Mouse (Mus musculus) cerebellum, postnatal 14 days (tissue): ENCODE results near the gene Dhrs13.

Source experiments
- DNase-seq, 2 experiments: peaks; one replicate each; pipeline ENCODE4 v3.0.0; 2021; ENCODE audit warnings: mixed read lengths in 2 of 2

Dhrs13 gene

DNA sequence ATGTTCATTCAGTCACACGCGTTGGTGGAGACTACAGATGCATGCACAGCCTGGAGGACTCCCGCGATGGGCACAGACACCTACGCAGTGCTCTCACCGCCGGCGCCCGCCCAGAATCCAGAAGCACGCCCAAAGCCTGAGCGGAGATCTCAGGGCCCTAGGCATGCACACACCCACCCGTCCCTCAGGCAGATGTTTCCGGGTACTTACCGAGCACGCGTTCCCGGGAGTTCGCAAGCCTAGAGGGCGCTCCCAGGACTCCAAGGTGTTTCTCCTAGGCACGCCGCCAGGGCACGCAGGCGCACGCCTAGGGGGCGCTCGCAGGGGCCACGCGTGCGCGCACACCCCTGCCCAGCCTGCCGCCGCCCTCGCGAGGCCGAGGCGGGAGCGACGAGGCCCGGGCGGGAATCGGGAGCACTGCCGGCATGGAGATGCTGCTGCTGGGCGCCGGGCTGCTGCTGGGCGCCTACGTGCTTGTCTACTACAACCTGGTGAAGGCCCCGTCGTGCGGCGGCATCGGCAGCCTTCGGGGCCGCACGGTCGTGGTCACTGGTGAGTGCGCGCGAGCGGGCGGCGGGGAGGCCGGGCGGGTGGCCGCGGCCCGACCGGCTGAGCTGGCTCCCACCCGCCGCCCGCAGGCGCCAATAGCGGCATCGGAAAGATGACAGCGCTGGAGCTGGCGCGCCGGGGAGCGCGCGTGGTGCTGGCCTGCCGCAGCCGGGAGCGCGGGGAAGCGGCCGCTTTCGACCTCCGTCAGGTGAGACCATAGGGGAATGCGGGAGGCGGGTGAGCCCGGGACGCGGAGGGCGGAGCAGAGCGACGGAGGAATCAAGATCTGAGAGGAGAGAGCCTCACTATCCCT is at the start of gene Dhrs13:
Gene Dhrs13, plus strand, starts transcription at position 334 of the 862 bp plus-strand sequence.
- DNase-seq, result peak; percentile 95 to 98

DNA sequence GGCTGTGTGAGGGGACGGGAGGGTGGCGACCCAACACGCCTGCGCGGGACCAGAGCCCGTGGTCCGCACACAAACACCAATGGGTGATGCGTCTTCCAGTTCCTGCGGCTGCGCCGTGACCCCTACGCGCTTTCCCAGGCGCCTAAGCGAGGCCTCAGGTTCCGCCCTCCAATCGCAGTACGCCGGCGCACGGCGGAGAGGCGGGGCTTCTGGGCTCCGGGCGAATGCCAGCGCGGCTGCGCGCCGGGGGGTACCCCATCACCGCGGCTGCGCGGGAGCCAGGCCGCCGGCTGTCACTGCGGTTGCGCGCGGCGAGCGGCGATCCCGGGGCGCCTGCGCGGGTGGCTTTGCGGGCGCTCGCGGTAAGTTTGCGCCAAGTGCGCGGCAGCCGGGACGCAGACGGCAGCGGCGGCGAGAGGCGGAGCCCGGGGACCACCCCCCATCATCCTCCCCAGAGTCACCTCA is 49.6 kb upstream of the Dhrs13 start, which contains the start of gene Phf12:
Gene Phf12, plus strand, starts transcription at position 314 of the 465 bp plus-strand sequence.
- DNase-seq, result peak; percentile 99

DNA sequence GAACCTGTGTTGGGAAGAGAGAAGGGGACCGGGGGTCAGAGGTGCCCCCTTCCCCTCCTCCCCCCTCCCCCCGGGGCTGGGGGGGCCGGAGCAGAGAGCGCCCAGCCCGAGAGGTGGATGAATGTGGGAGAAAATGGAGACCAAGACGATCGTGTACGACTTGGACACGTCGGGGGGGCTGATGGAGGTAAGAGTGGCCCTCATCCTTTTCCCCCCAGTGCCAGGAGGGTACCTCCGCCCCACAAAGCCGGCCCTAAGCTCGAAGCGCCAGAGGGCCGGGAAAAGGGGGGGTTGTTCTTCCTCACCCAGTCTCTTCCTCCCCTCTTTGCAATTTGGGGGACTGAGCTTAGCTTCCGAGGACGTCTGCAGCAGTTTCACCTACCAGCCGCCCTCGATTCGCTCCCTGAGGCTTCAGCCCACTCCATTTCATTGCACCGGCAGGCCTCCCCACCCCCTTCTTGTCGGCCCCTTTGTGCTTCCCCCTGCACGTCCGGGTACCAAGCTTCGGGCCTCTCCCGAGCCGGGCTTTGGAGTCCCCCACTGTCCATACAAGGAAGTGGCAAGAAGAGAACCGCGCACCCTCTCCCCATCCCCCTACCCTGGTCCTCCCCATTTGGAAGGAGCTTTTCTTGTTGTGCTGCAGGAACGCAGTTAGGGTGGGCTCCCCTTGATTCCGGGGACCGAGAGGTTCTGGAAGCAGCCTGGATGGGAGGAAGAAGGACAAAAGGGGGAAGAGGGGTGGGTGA is 48.7 kb upstream of the Dhrs13 start:
- DNase-seq, result peak; percentile 59 to 72

DNA sequence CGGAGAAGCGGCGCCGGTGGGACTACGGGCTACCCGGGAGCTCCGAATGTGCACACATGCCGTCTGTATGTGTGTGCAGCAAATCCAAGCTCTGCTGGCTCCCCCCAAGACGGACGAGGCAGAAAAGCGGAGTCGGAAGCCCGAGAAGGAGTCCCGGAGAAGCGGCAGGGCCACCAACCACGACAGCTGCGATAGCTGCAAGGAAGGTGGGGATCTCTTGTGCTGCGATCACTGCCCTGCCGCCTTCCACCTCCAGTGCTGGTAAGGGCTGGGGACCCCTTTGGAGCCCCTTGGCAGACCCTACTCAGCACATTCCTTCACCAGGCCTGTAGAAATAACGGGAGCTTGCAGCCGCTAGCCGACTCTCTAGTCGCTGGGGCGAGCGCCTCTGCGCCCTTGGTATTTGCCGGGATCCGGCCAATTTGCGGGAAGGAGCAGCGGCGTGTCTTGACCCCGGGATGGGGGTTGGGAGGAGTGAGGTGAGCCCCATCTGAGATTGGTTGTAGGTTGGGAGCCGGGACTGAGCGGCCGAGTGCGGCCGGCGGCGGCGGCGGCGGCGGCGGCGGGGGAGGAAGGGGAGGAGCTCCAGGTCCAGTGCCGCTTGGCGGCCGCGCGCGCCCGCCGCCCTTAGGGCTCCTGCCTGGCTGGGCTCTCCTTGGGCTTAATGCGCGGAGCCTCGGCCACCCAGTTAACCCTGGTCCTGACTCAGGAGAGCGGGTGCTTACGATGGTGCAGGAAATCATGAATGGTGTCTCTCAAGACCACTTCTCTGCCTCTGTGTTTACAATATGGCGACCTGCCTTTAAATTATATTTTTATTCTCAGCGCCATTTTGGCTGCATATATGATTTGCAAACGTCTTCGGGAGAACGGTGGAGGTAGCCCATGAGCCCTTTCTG is 47.9 kb upstream of the Dhrs13 start:
- peak; percentile 79 to 81 for DNase-seq

DNA sequence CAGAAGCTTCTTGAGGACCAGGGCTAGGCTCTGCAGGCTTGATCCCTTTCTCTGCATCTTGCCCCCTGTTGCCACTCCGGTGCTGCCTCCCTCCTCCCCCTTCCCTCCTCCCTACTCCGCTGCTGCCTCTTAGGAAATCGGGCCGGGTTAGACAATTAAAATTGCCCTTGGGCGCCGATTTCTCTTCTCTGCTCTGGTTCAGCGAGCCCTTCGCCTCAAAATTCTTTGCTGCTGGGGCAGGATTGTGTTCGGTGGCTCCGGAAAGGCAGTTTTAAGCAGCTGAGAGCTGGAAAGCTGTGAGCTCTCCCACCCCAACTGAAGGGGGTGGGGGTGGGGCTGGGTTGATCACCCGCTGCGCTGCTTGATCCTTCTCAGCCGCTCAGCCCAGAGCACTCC is 47.2 kb upstream of the Dhrs13 start:
- DNase-seq, result peak; percentile 66 to 72

DNA sequence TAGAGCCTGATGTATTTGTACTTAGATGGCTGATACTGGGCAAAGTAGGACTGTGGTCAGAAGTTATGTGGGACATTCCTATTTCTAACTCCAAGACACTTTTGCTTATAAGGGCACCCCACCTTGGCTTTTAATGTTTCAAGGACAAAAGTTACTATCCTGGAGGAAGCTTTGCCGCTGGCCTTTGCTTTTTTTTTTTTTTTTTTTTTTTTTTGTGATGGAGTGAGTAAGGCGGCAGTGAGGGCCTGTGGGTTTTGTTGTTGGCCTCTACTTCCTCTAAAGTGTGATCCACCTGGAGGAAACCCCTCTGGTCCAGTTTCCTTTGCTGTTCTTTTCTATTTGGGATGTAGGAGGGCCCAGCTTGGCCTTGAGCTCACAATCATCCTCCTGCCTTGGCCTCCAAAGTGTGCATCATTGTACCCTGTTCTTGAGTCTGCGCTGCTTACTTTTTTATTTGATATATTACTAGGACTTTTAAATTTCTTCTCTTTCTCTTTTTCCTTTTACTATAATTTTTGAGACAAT is 46.5 kb upstream of the Dhrs13 start:
- DNase-seq, result no peak

DNA sequence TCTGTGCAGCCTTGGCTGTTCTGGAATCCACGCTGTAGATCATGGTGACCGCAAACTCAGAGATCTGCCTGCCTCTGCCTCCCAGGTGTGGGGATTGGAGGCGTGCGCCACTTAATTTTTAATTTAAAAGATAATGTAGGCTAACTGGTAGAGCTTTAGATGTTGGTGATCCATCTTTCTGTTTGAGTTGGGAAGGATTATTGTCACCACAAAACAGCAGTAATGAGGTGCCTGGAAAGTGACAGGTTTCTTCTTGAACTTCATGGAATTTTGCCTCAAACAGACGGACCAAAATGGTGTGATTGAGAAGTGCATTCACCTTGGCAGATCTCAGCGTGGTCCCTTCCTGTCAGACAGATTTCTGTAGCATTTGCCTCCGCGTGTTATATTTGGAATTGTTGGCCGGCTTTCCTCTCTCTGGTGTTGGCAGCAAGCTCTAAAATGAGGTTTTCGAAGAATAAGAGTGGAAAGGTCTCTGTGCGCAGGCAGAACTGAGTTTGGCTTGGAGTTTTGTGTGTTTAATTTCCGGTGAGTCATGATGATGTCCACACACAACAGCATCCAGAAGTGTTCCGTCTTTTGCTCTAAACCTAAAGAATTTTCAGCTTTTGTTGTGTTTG is 42.9 kb upstream of the Dhrs13 start:
- DNase-seq, result peak; percentile 72 to 83

DNA sequence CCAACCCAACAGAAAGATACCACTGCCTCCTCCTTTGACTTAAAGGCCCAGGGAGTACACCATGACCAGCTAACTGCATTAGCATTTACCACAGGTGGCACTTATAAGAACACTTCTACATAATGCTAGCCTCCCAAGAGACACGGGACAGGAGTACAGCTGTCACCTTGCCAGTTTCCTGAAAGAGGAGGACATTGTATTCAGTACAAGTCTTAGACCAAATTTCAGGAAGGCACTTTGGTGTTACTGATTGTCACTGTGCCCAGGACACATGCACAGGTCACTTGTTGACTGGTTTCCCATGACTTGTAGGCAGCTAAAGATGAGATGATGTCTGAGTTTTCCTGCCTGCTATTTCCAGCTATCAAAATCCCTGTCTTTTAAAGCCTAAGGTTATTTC is 36.5 kb upstream of the Dhrs13 start:
- DNase-seq, result no peak

DNA sequence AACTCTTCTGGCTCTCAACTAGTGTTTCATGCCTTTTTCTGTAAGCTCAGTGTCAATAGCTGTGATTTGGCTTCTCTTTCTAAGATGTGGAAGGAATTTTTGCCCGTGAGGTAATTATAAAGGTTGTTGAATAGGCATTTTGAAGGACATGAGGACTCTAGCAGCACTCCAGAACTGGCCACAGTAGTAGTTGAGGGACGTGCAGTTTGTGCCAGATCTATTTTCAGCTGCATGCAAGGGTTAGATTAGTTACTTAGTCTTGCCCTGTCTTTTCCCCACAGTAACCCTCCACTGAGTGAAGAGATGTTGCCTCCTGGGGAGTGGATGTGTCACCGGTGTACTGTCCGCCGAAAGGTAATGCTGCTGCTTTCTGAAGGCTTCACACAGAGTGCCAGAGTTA is 25.6 kb upstream of the Dhrs13 start:
- DNase-seq, result no peak

DNA sequence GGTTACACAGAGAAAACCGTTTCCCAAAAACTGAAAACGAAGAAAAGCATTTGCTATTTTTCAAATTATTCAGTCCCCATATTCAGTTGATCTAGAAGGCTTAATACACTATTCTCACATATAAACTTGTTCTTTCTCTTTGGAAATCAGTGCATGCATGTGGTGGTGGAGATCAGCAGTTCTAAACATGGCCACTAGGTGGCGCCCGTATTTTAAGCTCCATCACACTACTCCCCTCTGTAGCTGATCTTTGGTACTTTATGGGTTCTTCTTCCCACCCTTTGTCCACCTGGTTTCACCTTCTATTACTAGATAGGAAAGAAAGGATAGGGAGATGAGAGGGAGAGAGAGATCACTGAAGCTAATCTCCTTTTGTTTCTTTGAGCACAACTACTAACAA is 12.4 kb upstream of the Dhrs13 start:
- peak; percentile 86 to 87 for DNase-seq

DNA sequence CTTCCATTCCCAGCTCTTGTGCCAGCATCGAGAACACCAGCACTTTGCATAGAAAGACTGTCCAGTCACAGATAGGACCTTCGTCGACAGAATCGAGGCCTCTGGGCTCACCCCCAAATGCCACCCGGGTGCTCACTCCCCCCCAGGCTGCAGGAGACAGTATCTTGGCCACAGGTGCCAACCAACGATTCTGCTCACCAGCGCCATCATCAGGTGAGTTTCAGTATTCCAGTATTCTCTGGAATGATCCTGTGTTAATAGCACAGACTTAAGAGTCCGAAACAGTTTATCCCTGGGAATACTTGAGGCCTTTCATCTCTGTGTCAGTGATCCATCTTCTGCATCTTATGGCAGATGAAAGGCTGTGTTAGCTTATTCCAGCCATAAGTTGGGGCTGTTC is 8.5 kb upstream of the Dhrs13 start:
- peak; percentile 34 to 80 for DNase-seq

DNA sequence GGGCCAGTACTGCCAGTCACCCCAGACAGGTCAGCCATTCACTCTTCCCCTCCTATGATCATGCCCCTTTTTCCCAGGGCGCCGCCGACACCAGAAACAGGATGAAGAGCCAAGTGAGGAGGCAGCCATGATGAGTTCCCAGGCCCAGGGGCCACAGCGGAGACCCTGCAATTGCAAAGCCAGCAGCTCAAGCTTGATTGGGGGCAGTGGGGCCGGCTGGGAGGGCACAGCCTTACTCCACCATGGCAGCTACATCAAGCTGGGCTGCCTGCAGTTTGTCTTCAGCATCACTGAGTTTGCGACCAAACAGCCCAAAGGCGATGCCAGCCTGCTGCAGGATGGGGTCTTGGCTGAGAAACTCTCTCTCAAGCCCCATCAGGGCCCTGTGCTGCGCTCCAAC is 2.8 kb upstream of the Dhrs13 start:
- no peak for DNase-seq

DNA sequence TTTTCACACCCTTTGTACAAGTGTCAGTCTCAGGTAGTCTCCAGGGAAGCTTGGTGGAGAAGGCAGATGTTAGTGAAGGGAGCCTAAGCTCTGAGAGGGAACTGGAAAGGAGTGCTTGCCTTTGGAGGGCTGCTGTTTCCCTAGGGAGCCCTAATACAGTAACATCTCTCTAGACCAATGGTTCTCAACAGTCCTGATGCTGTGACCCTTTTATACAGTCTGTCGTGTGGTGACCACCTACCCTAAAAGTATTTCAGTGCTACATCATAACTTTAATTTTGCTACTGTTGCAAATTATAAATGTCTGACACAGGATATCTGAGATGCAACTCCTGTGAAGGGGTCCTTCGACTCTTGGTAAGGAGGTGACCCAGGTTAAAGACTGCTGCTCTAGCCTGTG is 1.5 kb upstream of the Dhrs13 start:
- DNase-seq, result no peak

DNA sequence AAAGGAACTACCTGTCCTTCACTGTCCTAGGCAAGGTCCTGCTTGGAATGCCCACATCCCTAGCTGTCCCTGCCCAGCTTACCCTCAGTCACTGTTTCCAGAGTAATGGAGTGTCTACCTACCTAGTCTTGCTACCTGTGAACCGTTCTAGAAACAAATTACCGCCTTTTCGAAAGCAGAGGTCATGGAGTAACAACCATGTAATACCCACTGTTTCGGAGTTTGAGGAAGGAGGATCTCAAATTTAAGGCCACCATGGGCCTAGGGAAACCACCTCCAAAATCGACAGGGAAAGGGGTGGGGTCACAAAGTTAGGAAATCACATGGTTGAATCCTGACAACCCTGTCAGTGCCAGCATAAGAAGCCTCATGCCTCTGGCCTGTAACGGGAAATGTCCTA is 691 bp upstream of the Dhrs13 start:
- DNase-seq, result no peak

DNA sequence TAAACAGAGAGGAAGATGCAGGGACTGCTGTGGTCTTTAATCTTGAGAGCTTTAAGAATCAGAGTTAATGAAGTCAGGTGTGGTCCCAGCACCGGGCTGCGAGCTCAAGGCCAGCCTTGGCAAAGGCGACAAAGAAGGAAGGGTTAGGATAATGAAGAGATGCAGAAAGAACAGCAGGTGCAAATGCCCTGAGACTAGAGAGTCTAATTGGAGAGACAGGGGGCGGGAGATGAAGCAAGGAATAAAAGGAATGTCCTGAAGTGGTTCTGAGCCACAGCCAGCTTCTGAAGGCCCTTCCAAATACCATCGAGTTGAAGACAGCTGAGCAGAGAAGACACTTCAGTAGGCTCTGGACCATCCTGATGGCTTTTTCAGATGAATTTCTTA is 722 bp downstream of the Dhrs13 start:
- peak in 1 of 2 experiments; percentile 26 for DNase-seq

DNA sequence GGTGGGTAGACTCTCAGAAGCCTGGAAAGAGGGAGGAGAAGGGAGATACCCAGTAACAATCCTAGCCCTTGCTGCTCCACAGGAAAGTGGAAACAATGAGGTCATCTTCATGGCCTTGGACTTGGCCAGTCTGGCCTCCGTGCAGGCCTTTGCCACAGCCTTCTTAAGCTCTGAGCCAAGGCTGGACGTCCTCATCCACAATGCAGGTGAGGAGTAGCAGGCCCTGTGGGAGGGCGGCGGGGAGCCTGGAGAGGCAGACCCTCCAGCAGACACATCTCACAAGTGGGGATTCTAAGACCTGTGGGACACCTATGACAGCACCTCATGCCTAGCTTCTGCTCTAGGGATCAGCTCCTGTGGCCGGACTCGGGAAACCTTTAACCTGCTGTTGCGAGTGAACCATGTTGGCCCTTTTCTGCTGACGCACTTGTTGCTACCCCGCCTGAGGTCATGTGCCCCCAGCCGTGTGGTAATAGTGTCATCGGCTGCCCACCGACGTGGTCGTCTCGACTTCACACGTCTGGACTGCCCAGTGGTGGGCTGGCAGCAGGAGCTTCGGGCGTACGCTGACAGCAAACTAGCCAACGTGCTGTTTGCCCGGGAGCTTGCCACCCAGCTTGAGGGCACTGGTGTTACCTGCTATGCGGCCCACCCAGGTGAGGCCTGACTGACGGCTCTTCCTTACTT is 2.0 kb downstream of the Dhrs13 start:
- DNase-seq, result no peak

DNA sequence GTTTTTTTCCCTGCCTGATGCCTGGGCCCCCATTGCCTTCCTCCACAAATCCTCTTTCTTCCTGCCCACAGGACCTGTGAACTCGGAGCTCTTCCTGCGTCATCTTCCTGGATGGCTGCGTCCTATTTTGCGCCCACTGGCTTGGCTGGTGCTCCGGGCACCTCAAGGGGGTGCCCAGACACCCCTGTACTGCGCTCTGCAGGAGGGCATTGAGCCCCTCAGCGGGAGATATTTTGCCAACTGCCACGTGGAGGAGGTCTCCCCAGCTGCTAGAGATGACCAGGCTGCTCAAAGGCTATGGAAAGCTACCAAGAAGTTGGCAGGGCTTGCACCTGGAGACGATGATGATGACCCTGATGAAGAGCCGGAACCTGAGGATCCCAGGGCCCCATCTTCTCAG is 4.7 kb downstream of the Dhrs13 start:
- DNase-seq, result no peak

DNA sequence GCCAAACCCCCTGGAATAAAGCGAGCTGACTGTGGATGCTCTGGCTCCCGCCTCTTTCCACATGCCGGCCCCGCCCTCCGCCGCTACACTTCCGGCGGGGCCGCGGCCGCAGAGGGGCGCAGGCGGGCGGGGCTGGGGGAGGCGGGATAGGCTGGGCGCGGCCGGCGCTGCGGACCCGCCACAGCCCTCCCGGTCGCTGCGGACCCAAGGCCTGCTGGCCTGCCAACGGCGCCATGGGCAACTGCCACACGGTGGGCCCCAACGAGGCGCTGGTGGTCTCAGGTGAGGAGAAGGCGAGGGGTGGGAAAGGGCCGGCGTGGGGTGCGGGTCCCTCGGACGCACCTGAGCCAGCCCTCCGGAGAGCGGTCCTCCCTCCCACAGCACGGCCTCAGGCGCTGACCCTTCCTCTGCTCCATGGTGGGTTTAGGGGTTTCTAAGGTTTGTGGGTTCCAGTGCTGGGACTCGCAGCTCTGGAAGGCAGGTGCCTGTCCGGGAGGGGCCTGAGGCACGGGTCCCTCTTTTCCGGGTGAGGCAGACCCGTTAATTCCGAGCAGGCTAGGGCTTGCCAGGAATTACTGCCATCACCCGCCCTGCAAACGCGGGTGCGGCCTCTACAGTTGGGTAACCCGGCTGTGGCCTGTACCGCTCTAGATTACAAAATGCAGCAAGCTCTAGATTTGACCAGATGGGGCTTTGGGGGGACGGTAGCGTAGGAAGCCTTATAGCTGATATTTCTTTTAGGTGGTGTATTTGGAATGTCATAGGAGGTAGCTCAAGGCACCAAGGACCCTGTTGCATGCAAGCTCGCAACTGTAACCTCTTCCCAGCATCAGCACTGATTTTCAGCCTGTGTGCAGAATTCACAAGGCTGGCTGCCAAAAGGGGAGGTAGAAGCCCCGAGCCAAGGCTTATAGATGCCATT is 6.0 kb downstream of the Dhrs13 start, which contains the start of gene Flot2:
Gene Flot2, plus strand, starts transcription at position 101 of the 922 bp plus-strand sequence.
- DNase-seq, result peak; percentile 74 to 78

DNA sequence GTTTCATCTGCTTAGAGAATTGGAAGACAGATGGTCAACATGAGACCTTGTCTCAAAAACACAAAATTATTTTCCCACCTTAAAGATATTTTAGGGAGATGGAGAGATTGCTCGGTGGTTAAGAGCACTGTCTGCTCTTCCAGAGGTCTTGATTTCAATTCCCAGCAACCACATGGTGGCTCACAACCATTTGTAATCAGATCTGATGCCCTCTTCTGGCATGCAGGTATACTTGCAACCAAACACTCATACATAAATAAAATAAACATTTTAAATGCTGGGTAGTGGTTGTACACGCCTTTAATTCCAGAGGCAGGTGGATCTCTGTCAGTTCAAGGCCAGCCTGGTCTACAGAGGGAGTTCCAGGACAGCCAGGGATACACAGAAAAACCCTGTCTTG is 8.8 kb downstream of the Dhrs13 start:
- no peak for DNase-seq

DNA sequence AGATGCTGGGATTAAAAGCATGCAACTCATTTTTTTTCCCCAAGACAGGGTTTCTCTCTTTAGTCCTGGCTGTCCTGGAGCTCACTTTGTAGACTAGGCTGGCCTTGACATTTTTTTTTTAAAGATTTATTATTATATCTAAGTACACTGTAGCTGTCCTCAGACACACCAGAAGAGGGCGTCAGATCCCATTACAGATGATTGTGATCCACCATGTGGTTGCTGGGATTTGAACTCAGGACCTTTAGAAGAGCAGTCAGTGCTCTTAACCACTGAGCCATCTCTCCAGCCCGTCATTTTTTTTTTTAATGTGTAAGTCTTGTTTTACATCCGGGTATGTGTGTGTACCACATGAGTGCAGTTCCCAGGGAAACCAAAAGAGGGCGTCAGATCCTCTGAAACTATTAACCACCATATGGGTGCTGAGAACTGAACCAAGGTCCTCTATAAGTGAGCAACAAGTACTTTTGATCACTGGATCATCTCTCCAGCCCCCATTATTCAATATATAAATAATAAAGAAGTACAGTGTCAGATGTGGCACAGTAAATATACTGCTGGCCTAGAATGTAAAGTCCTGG is 10.3 kb downstream of the Dhrs13 start:
- DNase-seq, result peak in 1 of 2 experiments; percentile 28
